Mouse (Mus musculus) spleen, postnatal 14 days (tissue): Measurements from ENCODE around the gene Slc6a9.

Experiments
- DNase-seq, 2 experiments: peaks; one replicate each; pipeline ENCODE4 v3.0.0; 2021 to 2022; ENCODE audit warnings: low spot score in 2 of 2

Slc6a9 gene

GRCm38 (mm10) chr4:117878301-117878700 is 44.0 kb downstream of the Slc6a9 start:
- no peak for DNase-seq

GRCm38 (mm10) chr4:117878703-117879102 is 44.4 kb downstream of the Slc6a9 start:
- no peak for DNase-seq

- no peak for DNase-seq
Measured at GRCm38 (mm10) chr4:117882701-117883691, 48.7 kb downstream of the Slc6a9 start, which contains the start of gene B4galt2. Gene B4galt2 (minus strand): TSS chr4:117883487.

GRCm38 (mm10) chr4:117884146-117884545 is 49.8 kb downstream of the Slc6a9 start:
- no peak for DNase-seq

- no peak for DNase-seq
Measured at GRCm38 (mm10) chr4:117885093-117885492, 50.8 kb downstream of the Slc6a9 start.

- DNase-seq = no peak
Measured at GRCm38 (mm10) chr4:117885994-117886393, 51.7 kb downstream of the Slc6a9 start.

- peak in 1 of 2 experiments; percentile 21 for DNase-seq
Measured at GRCm38 (mm10) chr4:117886644-117887043, 52.3 kb downstream of the Slc6a9 start.

- DNase-seq = peak; percentile 85 to 92
Measured at GRCm38 (mm10) chr4:117887133-117887532, 52.8 kb downstream of the Slc6a9 start, which contains the start of gene Atp6v0b. Gene Atp6v0b (minus strand): TSS chr4:117887333.

- DNase-seq = no peak
Measured at GRCm38 (mm10) chr4:117887920-117888319, 53.6 kb downstream of the Slc6a9 start.

- DNase-seq = no peak
Measured at GRCm38 (mm10) chr4:117889471-117889870, 55.2 kb downstream of the Slc6a9 start.

- no peak for DNase-seq
Measured at GRCm38 (mm10) chr4:117890031-117890430, 55.7 kb downstream of the Slc6a9 start.

GRCm38 (mm10) chr4:117890750-117891149 is 56.4 kb downstream of the Slc6a9 start:
- no peak for DNase-seq

GRCm38 (mm10) chr4:117891738-117892161 is 57.4 kb downstream of the Slc6a9 start, which contains the start of gene Dph2:
Gene Dph2 (minus strand): TSS chr4:117892032.
- peak; percentile 51 to 59 for DNase-seq

GRCm38 (mm10) chr4:117893376-117893775 is 59.1 kb downstream of the Slc6a9 start:
- DNase-seq = peak in 1 of 2 experiments; percentile 61

GRCm38 (mm10) chr4:117894601-117895000 is 60.3 kb downstream of the Slc6a9 start:
- no peak for DNase-seq

GRCm38 (mm10) chr4:117895339-117895738 is 61.0 kb downstream of the Slc6a9 start:
- no peak for DNase-seq

- DNase-seq = no peak
Measured at GRCm38 (mm10) chr4:117896031-117896430, 61.7 kb downstream of the Slc6a9 start.

GRCm38 (mm10) chr4:117898111-117898510 is 63.8 kb downstream of the Slc6a9 start:
- DNase-seq = no peak

GRCm38 (mm10) chr4:117904094-117904493 is 69.8 kb downstream of the Slc6a9 start:
- no peak for DNase-seq

- no peak for DNase-seq
Measured at GRCm38 (mm10) chr4:117904761-117905160, 70.5 kb downstream of the Slc6a9 start.

- no peak for DNase-seq
Measured at GRCm38 (mm10) chr4:117906196-117906595, 71.9 kb downstream of the Slc6a9 start.

GRCm38 (mm10) chr4:117908834-117909453 is 74.6 kb downstream of the Slc6a9 start:
- DNase-seq = no peak
